Mouse (Mus musculus) midbrain, embryonic 11.5 days (tissue): ENCODE results near the gene Rab27a. TPM values are rescaled to one million over a fixed set of nuclear protein-coding genes. Genes with fewer than 3 reads are reported as not detected.
"Not testable (repeated sequence)": the region's sequence is repeated elsewhere in the genome, so short reads cannot be mapped to it uniquely, and the experiment has no call there.

Experiments
- ATAC-seq: fragments of 200-750 bp; cut with Nextera tagmentation; 2 replicates; pipeline ENCODE4 v1.8.0; 2017; ENCODE audit warnings: moderate TSS enrichment, moderate library complexity; ENCODE audit not compliant: low FRiP score
- DNase-seq: peaks from one replicate; pipeline ENCODE4 v3.0.0; 2015; ENCODE audit warnings: low spot score; ENCODE audit errors: missing footprints
- H3K27ac ChIP-seq: fragments of 300-500 bp; sonication (generic); 2 replicates; pipeline ENCODE4 v1.5.1; 2014; ENCODE audit warnings: low read depth, low read length
- H3K27me3 ChIP-seq: fragments of 300-500 bp; sonication (generic); 2 replicates; pipeline ENCODE4 v1.6.1; 2014; ENCODE audit warnings: mild to moderate bottlenecking, low read length, moderate library complexity, mixed read lengths; ENCODE audit not compliant: control insufficient read depth, insufficient read depth
- H3K36me3 ChIP-seq: fragments of 300-500 bp; sonication (generic); 2 replicates; pipeline ENCODE4 v1.6.1; 2014; ENCODE audit warnings: mild to moderate bottlenecking, low read length, moderate library complexity, mixed read lengths; ENCODE audit not compliant: control insufficient read depth, insufficient read depth
- H3K4me1 ChIP-seq: fragments of 300-500 bp; sonication (generic); 2 replicates; pipeline ENCODE4 v1.6.1; 2014; ENCODE audit warnings: low read length; ENCODE audit not compliant: control insufficient read depth, insufficient read depth
- H3K4me2 ChIP-seq: fragments of 300-500 bp; sonication (generic); 2 replicates; pipeline ENCODE4 v1.6.1; 2014; ENCODE audit warnings: mild to moderate bottlenecking, moderate library complexity
- H3K4me3 ChIP-seq: fragments of 300-500 bp; sonication (generic); 2 replicates; pipeline ENCODE4 v1.5.1; 2014; ENCODE audit warnings: low read depth, low read length
- H3K9ac ChIP-seq: fragments of 300-500 bp; sonication (generic); 2 replicates; pipeline ENCODE4 v1.6.1; 2014; ENCODE audit warnings: low read length
- H3K9me3 ChIP-seq: fragments of 300-500 bp; sonication (generic); 2 replicates; pipeline ENCODE4 v1.6.1; 2016; ENCODE audit warnings: low read length; ENCODE audit not compliant: control insufficient read depth
- WGBS: fragments of 180-500 bp; shearing (Covaris S2); extraction: QIAGEN DNeasy Blood & Tissue Kit; methylation state at CpG from one replicate; pipeline ENCODE4 v1.1.7; 2014; 5-methylcytosine and 5-hydroxymethylcytosine counted together
- polyA plus RNA-seq: library from polyadenylated mRNA; unstranded; fragments of >200 nt; fragmentation: Nextera tagmentation; extraction: Ambion mirVana; gene quantifications from 2 replicates; pipeline ENCODE4 v1.2.1, GENCODE M21; 2014

The Rab27a gene
- polyA plus RNA-seq, 1 experiment from 2014 or later: 0.55 TPM

GRCm38 (mm10) chr9:73112919-73113906 lies 68.6 kb downstream of the Rab27a start, which contains the start of gene Rsl24d1:
TSS of gene Rsl24d1 (plus strand) at chr9:73113426.
- H3K9me3 ChIP-seq: no peaks in the 10 kb centered on the region
- under 1% methylated on average over 64 of the region's 64 CpGs for WGBS
- peak within 1 kb of the TSS; percentile 7; the same call in 1 of the 2 replicates for H3K27ac ChIP-seq
- peak within 1 kb of the TSS; percentile 62 for H3K4me2 ChIP-seq
- peak within 1 kb of the TSS; percentile 97 for H3K4me3 ChIP-seq
- peak within 1 kb of the TSS; percentile 84 for H3K9ac ChIP-seq
- peaks cover 10% of the 10 kb centered on the region for H3K36me3 ChIP-seq
- ATAC-seq (peak; percentile 98), DNase-seq (peak; percentile 96)
- H3K27me3 ChIP-seq: no peaks in the 10 kb centered on the region
- peaks cover 6% of the 10 kb centered on the region; the same call in 1 of the 2 replicates for H3K4me1 ChIP-seq

GRCm38 (mm10) chr9:73116704-73117103 lies 72.0 kb downstream of the Rab27a start:
- H3K4me2 ChIP-seq, H3K27ac ChIP-seq, DNase-seq, H3K9me3 ChIP-seq, ATAC-seq, H3K9ac ChIP-seq, H3K4me3 ChIP-seq, H3K4me1 ChIP-seq, H3K27me3 ChIP-seq: not testable (repeated sequence)
- 83% methylated on average over 6 of the region's 6 CpGs for WGBS
- H3K36me3 ChIP-seq: peaks cover 20% of the 10 kb centered on the region

- H3K27me3 ChIP-seq: no peaks in the 10 kb centered on the region
- no peaks in the 10 kb centered on the region for H3K9me3 ChIP-seq
- H3K27ac ChIP-seq: no peak overlapping the region
- no peak for ATAC-seq
- H3K9ac ChIP-seq: no peak overlapping the region
- DNase-seq: no peak
- H3K4me3 ChIP-seq: no peak overlapping the region
- H3K36me3 ChIP-seq: peaks cover 20% of the 10 kb centered on the region
- no peak overlapping the region for H3K4me2 ChIP-seq
- WGBS: 90% methylated on average over 4 of the region's 4 CpGs
- peaks cover 6% of the 10 kb centered on the region; the same call in 1 of the 2 replicates for H3K4me1 ChIP-seq
These were observed 73.4 kb downstream of the Rab27a start for GRCm38 (mm10) chr9:73118012-73118411.

- H3K9me3 ChIP-seq: no peaks in the 10 kb centered on the region
- H3K27ac ChIP-seq: no peak overlapping the region
- H3K27me3 ChIP-seq: no peaks in the 10 kb centered on the region
- no peak overlapping the region for H3K4me3 ChIP-seq
- no peaks in the 10 kb centered on the region for H3K4me1 ChIP-seq
- 78% methylated on average over 8 of the region's 8 CpGs for whole genome bisulfite sequencing
- H3K4me2 ChIP-seq: no peak overlapping the region
- DNase-seq (no peak), ATAC-seq (no peak)
- H3K36me3 ChIP-seq: peaks cover 24% of the 10 kb centered on the region
- no peak overlapping the region for H3K9ac ChIP-seq
These were observed 77.1 kb downstream of the Rab27a start for GRCm38 (mm10) chr9:73121735-73122134.

- H3K9ac ChIP-seq: no peak overlapping the region
- no peaks in the 10 kb centered on the region for H3K9me3 ChIP-seq
- peaks cover 14% of the 10 kb centered on the region for H3K36me3 ChIP-seq
- H3K4me1 ChIP-seq: 0 out of 2 replicates have a peak, but pooled peaks cover 3% of the 10 kb centered on the region
- H3K27ac ChIP-seq: no peak overlapping the region
- H3K27me3 ChIP-seq: no peaks in the 10 kb centered on the region
- DNase-seq: no peak
- WGBS: 88% methylated on average over 8 of the region's 8 CpGs
- no peak overlapping the region for H3K4me3 ChIP-seq
- H3K4me2 ChIP-seq: no peak overlapping the region
- no peak for ATAC-seq
These were observed 80.5 kb downstream of the Rab27a start for GRCm38 (mm10) chr9:73125043-73125570.

- Histone ChIP-seq H3K36me3 (peaks cover 8% of the 10 kb centered on the region; the same call in 1 of the 2 replicates), H3K27ac (no peak overlapping the region), H3K4me3 (no peak overlapping the region), H3K9ac (no peak overlapping the region), H3K4me1 (0 out of 2 replicates have a peak, but pooled peaks cover 3% of the 10 kb centered on the region), H3K4me2 (no peak overlapping the region), H3K9me3 (no peaks in the 10 kb centered on the region), H3K27me3 (no peaks in the 10 kb centered on the region)
- 94% methylated on average over 2 of the region's 2 CpGs for WGBS
- DNase-seq (no peak), ATAC-seq (no peak)
These were observed 82.8 kb downstream of the Rab27a start for GRCm38 (mm10) chr9:73127457-73127856.

- H3K4me1 ChIP-seq: 0 out of 2 replicates have a peak, but pooled peaks cover 3% of the 10 kb centered on the region
- H3K36me3 ChIP-seq: peaks cover 4% of the 10 kb centered on the region; the same call in 1 of the 2 replicates
- no peak overlapping the region for H3K27ac ChIP-seq
- no peak overlapping the region for H3K4me3 ChIP-seq
- H3K4me2 ChIP-seq: no peak overlapping the region
- DNase-seq (no peak), ATAC-seq (no peak)
- WGBS: 65% methylated on average over 8 of the region's 8 CpGs
- no peak overlapping the region for H3K9ac ChIP-seq
- no peaks in the 10 kb centered on the region for H3K9me3 ChIP-seq
- no peaks in the 10 kb centered on the region for H3K27me3 ChIP-seq
These were observed 85.2 kb downstream of the Rab27a start for GRCm38 (mm10) chr9:73129875-73130274.

- Histone ChIP-seq H3K4me1 (0 out of 2 replicates have a peak, but pooled peaks cover 3% of the 10 kb centered on the region), H3K4me2 (no peak overlapping the region), H3K36me3 (peaks cover 2% of the 10 kb centered on the region; the same call in 1 of the 2 replicates), H3K4me3 (no peak overlapping the region), H3K27ac (no peak overlapping the region), H3K9me3 (no peaks in the 10 kb centered on the region), H3K27me3 (no peaks in the 10 kb centered on the region), H3K9ac (no peak overlapping the region)
- WGBS: 89% methylated on average over 4 of the region's 4 CpGs
- ATAC-seq: no peak
- DNase-seq: peak; percentile 12
These were observed 85.9 kb downstream of the Rab27a start for GRCm38 (mm10) chr9:73130529-73130928.
